Mouse (Mus musculus): ENCODE data around the gene Xxylt1.

GRCm38 (mm10) chr16:30961176-30961575 is 120.1 kb downstream of the Xxylt1 start:
- no peak for TF ChIP-seq MAFK (IDR thresholded peaks at IDR 0.05; ENCODE audit: insufficient read depth, low read depth, low read length)
- TF ChIP-seq ZNF384 (IDR thresholded peaks at IDR 0.05; ENCODE audit: low read depth, low read length), result no peak
- no peak for TF ChIP-seq HCFC1 (IDR thresholded peaks at IDR 0.05; ENCODE audit: borderline replicate concordance, insufficient read depth, low read length)
